Mouse (Mus musculus) liver, adult 2 months (tissue): Measurements from ENCODE around the gene Phldb2. TPM values are rescaled to one million over a fixed set of nuclear protein-coding genes. Genes with fewer than 3 reads are reported as not detected.

Experiments used
- DNase-seq: peaks from one replicate; pipeline ENCODE4 v3.0.0-alpha.2; 2011; ENCODE audit warnings: low read depth, low spot score; ENCODE audit errors: extremely low read depth
- H3K27ac ChIP-seq: fragments of 200-500 bp; replicated peaks from 2 replicates; pipeline ENCODE4 v1.5.1; 2012; ENCODE audit warnings: low read depth, mild to moderate bottlenecking, control low read depth, inconsistent platforms, low read length; ENCODE audit not compliant: insufficient read depth
- H3K27me3 ChIP-seq: fragments of 200-500 bp; 2 replicates; pipeline ENCODE4 v1.6.1; 2012; ENCODE audit warnings: mild to moderate bottlenecking, moderate library complexity, low read length, inconsistent platforms; ENCODE audit not compliant: control insufficient read depth, insufficient read depth
- H3K36me3 ChIP-seq: fragments of 200-500 bp; 2 replicates; pipeline ENCODE4 v1.6.1; 2012; ENCODE audit warnings: low read length, inconsistent platforms; ENCODE audit not compliant: control insufficient read depth, insufficient read depth
- H3K4me1 ChIP-seq: fragments of 200-500 bp; 2 replicates; pipeline ENCODE4 v1.6.1; 2011; ENCODE audit warnings: low read length; ENCODE audit not compliant: control insufficient read depth, insufficient read depth
- H3K4me3 ChIP-seq: fragments of 200-500 bp; 2 replicates; pipeline ENCODE4 v1.5.1; 2011; ENCODE audit warnings: low read depth, mild to moderate bottlenecking, control low read depth, low read length, moderate library complexity; ENCODE audit not compliant: insufficient read depth
- H3K79me2 ChIP-seq: fragments of 200-500 bp; 2 replicates; pipeline ENCODE4 v1.6.1; 2012; ENCODE audit warnings: inconsistent platforms, mild to moderate bottlenecking, low read length, moderate library complexity; ENCODE audit not compliant: control insufficient read depth, insufficient read depth
- H3K9ac ChIP-seq: fragments of 200-500 bp; 2 replicates; pipeline ENCODE4 v1.6.1; 2012; ENCODE audit warnings: low read depth, mild to moderate bottlenecking, control low read depth, inconsistent platforms, low read length
- CTCF ChIP-seq: fragments of 200-500 bp; IDR thresholded peaks from 2 replicates; pipeline ENCODE4 v1.5.1; 2011; ENCODE audit warnings: low read depth, low read length, control low read depth
- POLR2A ChIP-seq: fragments of 200-500 bp; IDR thresholded peaks from 2 replicates; pipeline ENCODE4 v1.6.1; 2011; ENCODE audit warnings: low read length, control low read depth; ENCODE audit not compliant: insufficient read depth; ENCODE audit errors: extremely low read depth
- WGBS: fragments of 180-500 bp; shearing (Covaris S2); methylation state at CpG from one replicate; pipeline ENCODE4 v1.1.7; 2018; 5-methylcytosine and 5-hydroxymethylcytosine counted together
- polyA plus RNA-seq: library from polyadenylated mRNA; depleted of rRNA; stranded (reverse); fragments of >200 nt; gene quantifications from 2 replicates; pipeline ENCODE4 v1.2.3, GENCODE M21; 2012
- total RNA-seq: library from RNA; depleted of rRNA; stranded (reverse); fragments of >200 nt; gene quantifications from 2 replicates; pipeline ENCODE4 v1.2.3, GENCODE M21; 2014

The Phldb2 gene
- total and polyA plus RNA-seq, 2 experiments = 19.1 to 58.3 TPM

DNA sequence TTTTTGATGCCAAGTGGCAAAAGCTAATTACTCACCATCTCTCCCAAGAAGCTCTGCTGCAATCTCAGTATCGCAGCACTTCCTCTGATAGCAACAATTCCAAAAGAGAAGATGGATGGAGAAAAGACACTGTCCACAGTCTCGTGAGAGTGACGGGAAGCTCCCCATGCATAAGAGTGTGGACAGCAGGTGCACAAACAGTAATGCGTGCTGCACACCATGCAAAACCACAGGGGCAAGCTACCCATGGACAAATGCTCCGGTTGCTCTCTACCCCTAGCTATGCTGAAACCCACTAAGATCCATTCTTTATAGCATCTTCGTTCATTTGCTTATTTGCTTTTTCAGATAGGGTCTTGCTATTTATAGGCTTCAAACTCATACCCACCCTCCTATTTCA, 182.5 kb downstream of the Phldb2 start:
- no peaks in the 10 kb centered on the region for H3K27me3 ChIP-seq
- WGBS = 88% methylated on average over 6 of the region's 6 CpGs
- no peak overlapping the region for H3K9ac ChIP-seq
- H3K79me2 ChIP-seq = no peaks in the 10 kb centered on the region
- H3K27ac ChIP-seq = no peak overlapping the region
- peaks cover 57% of the 10 kb centered on the region for H3K36me3 ChIP-seq
- no peak for DNase-seq
- TF ChIP-seq POLR2A (no peak), CTCF (no peak)
- no peaks in the 10 kb centered on the region for H3K4me1 ChIP-seq
- H3K4me3 ChIP-seq = no peak overlapping the region

DNA sequence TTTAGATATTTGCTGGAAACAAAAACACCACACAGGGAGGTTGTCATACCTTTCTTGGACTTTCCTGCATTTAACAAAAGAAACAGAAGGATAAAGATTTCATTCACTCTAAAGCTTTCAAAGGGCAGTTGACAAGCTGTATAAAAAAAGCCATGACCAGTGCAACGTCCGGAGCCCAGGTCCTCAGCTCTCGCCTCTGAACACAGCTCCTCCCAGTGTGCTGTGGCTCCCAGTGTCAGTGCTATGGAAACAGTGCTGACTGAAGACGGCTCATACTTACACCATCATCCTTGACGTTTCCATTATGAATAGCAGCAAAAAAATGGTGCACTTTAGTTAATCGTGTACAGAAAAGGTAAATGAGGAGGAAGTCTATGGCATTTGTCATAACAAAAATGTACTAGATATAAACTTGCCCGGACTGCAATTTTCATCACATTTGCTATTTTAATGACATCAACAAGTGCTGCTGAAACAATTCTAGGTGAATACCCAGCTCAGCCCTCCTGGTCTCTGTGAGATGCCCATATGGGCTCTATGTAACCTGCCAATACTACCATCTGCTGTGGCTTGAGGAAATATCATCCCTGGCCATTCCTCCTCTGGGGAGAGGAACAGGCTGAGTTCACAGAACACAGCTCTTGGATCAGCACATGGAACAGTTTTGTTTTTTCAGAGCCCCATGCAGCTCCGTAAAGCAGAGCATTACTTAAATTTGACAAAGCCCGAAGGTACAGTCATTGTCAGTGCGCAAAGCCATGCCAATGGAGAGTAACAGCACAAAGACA, 185.4 kb downstream of the Phldb2 start:
- DNase-seq = no peak
- TF ChIP-seq POLR2A (no peak), CTCF (no peak)
- H3K27me3 ChIP-seq = no peaks in the 10 kb centered on the region
- no peaks in the 10 kb centered on the region for H3K79me2 ChIP-seq
- no peak overlapping the region for H3K4me3 ChIP-seq
- no peaks in the 10 kb centered on the region for H3K4me1 ChIP-seq
- H3K9ac ChIP-seq = no peak overlapping the region
- WGBS = 87% methylated on average over 10 of the region's 10 CpGs
- peaks cover 51% of the 10 kb centered on the region for H3K36me3 ChIP-seq
- H3K27ac ChIP-seq = no peak overlapping the region

DNA sequence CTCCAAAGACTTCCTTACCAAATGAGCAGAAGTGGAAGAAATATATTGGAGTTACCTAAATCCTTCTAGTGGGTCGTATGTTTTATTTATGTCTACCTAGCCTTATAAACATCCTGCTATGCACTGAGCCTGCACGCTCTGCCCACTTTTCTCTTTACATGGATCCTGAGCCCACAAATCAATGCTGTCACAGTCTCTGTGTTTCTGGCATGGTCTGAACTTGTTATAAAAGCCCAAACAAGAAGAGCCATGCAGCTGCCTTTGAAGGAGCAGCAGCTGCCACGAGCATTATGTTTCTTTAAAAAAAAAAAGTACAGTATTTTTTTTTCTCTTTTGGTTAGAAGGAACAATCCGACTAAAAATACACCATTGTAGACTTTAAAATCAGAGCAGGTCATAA, 186.0 kb downstream of the Phldb2 start:
- DNase-seq = no peak
- Histone ChIP-seq H3K36me3 (peaks cover 54% of the 10 kb centered on the region), H3K4me1 (no peaks in the 10 kb centered on the region), H3K4me3 (no peak overlapping the region), H3K79me2 (no peaks in the 10 kb centered on the region), H3K27ac (no peak overlapping the region), H3K27me3 (no peaks in the 10 kb centered on the region), H3K9ac (no peak overlapping the region)
- 82% methylated on average over 4 of the region's 4 CpGs for WGBS
- TF ChIP-seq CTCF = no peak

DNA sequence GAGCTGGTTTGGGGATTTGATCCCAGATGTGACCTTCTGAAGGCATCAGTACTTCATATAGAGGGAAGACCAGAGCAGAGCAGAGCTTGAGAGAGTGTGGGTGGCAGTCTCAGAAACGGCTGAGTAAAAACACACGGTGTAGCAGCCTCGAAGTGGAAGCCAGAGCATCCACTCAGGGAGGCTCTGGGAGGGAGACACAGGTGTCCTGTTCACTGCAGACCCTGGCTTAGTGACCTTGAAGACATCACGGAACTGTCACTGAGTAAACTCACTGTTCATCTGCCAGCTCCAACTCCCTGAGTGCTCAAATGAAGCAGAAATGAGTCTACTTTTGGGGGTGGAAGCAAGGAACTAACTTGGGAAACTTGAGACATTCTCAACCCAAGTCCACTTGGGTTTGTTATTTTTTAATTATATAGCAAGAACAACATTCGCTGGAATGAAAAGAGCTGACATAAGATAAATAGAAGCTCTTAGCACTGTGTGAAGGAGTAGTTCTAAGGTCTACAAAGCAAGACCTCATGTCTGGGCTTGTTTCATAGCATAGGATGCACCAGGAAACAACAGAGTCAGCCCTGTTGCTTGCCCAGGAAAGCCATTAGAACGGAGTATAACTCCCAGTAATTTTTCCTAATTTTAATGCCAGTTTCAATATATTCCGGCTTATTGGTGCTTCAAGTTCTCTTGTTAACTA, 187.4 kb downstream of the Phldb2 start:
- no peak for TF ChIP-seq POLR2A
- no peak for TF ChIP-seq CTCF
- Histone ChIP-seq H3K4me1 (no peaks in the 10 kb centered on the region), H3K9ac (no peak overlapping the region), H3K4me3 (no peak overlapping the region), H3K36me3 (peaks cover 48% of the 10 kb centered on the region), H3K27ac (no peak overlapping the region), H3K79me2 (no peaks in the 10 kb centered on the region), H3K27me3 (no peaks in the 10 kb centered on the region)
- DNase-seq = no peak
- 87% methylated on average over 7 of the region's 7 CpGs for WGBS

DNA sequence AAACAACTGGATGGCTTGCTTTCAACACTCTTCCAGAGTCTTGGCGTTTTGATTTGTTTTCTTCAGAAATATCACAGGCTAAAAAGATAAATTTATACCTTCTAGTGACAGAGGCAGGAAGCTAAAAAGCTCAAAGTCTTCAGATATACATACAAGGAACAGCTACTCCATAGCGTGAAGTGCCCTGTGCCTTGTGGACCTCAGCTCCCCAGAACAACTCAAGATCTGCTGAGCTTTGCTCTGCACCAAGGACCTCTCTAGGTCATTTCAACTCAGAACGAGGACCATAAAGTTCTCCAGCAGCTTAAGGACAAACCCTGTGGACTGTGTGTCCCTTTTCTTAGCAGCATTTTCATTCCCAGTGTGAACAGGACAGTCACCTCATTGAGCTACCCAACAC, 188.3 kb downstream of the Phldb2 start:
- TF ChIP-seq POLR2A = no peak
- no peak for TF ChIP-seq CTCF
- Histone ChIP-seq H3K27me3 (no peaks in the 10 kb centered on the region), H3K9ac (no peak overlapping the region), H3K27ac (no peak overlapping the region), H3K4me1 (no peaks in the 10 kb centered on the region), H3K4me3 (no peak overlapping the region), H3K79me2 (no peaks in the 10 kb centered on the region), H3K36me3 (peaks cover 50% of the 10 kb centered on the region)
- DNase-seq = no peak
- 73% methylated on average over 3 of the region's 3 CpGs for WGBS
